Mouse (Mus musculus): ENCODE measurements at regions not wholly inside any gene's neighbourhood (a gene's known extent, or its start where the extent isn't known, plus 50 kb on each side); places are given as distances from the start of the nearest gene placed in this dataset.
A peak's percentile ranks its signal among the peaks of the same experiment; 100 is the strongest.

GRCm38 (mm10) chrX:17712919-17713318 lies 140.8 kb upstream of the Fundc1 start:
- peak; percentile 56; the same call in 1 of the 2 replicates for ATAC-seq (ENCODE audit: low read depth)
- Histone ChIP-seq H3K4me2 (no peak overlapping the region), H3K4me3 (no peak overlapping the region), H3K9ac (no peak overlapping the region), H3K27ac (replicated peaks) (no peak overlapping the region), H3K9me3 (no peaks in the 10 kb centered on the region), H3K4me1 (replicated peaks) (no peaks in the 10 kb centered on the region), H3K27me3 (no peaks in the 10 kb centered on the region), H3K36me3 (no peaks in the 10 kb centered on the region)
- 73% methylated on average over 2 of the region's 2 CpGs for WGBS

- Histone ChIP-seq H3K4me2 (no peak overlapping the region), H3K9ac (no peak overlapping the region), H3K9me3 (no peaks in the 10 kb centered on the region), H3K27me3 (no peaks in the 10 kb centered on the region), H3K36me3 (no peaks in the 10 kb centered on the region), H3K4me3 (no peak overlapping the region), H3K4me1 (replicated peaks) (no peaks in the 10 kb centered on the region), H3K27ac (replicated peaks) (no peak overlapping the region)
- 0 out of 2 replicates have a peak, but pooled peaks have one; percentile 47 for ATAC-seq (ENCODE audit: low read depth)
Measured at GRCm38 (mm10) chrX:17712475-17712874, 140.3 kb upstream of the Fundc1 start.
